Comparison of ENCODE assay signal across 12 mouse cellular contexts in the genomic region with DNA sequence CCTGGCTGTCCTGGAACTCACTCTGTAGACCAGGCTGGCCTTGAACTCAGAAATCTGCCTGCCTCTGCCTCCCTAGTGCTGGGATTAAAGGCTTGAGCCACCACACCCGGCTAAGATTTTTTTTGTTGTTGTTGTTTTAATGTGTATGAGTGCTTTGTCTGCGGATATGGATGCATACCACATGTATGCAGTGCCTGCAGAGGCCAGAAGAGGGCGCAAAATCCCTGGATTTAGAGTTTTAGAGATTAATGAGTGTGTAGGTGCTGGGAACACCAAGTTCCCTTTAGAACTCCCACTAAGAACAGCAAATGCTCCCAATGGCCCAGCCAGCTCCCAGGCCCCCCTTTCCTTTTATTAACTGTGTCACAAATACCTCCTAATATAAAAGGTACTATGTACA. TPM values are rescaled to one million over a fixed set of nuclear protein-coding genes. Genes with fewer than 3 reads are reported as not detected.
A peak's percentile ranks its signal among the peaks of the same experiment; 100 is the strongest.
DNase-seq lines count a peak whose midpoint lies in the region; ATAC-seq and TF ChIP-seq lines count a peak whose summit lies in the region.
"Had no signal": no experiment of that assay in that cellular context is flagged by ENCODE, and none has a peak within 500 bp of the region (broad histone marks: within the 10 kb centered on the region; RNA-seq: fewer than 3 reads in every experiment).

No protein-coding gene starts in this region.

- H3K9ac ChIP-seq in forebrain, embryonic 11.5 days (ENCODE audit: low read length), result no peak overlapping the region
- H3K9ac ChIP-seq in lung, embryonic 14.5 days, result no peak overlapping the region
- H3K9ac ChIP-seq: heart, embryonic 12.5 days; liver, embryonic 13.5 days had no signal

- DNase-seq in forebrain, embryonic 11.5 days (ENCODE audit: low spot score), result peak; percentile 60
- DNase-seq in forebrain, embryonic 10.5 days (ENCODE audit: extremely low spot score, low spot score), result no peak
- DNase-seq in lung, embryonic 14.5 days, result peak; percentile 44
- no peak for DNase-seq in lung, postnatal 10 days
- peak; percentile 82 for DNase-seq in R1 (ENCODE audit: low read depth, low spot score)
- DNase-seq in splenic B cell, adult 2 months (ENCODE audit: low read depth, low spot score), result peak; percentile 49
- no peak for DNase-seq in ovary, postnatal 10 days (ENCODE audit: low spot score)
- DNase-seq in heart, adult 8-10 months (ENCODE audit: low spot score), result no peak
- DNase-seq: kidney, postnatal 10 days; liver, embryonic 13.5 days had no signal

- H3K4me3 ChIP-seq in forebrain, embryonic 11.5 days (ENCODE audit: low read depth, low read length), result no peak overlapping the region
- H3K4me3 ChIP-seq in forebrain, embryonic 10.5 days, result no peak overlapping the region
- H3K4me3 ChIP-seq in lung, embryonic 14.5 days (ENCODE audit: low read depth, low read length), result no peak overlapping the region
- H3K4me3 ChIP-seq: heart, embryonic 12.5 days; liver, embryonic 13.5 days; myocyte had no signal

- peak; percentile 56 for TF ChIP-seq CTCF in lung, embryonic 14.5 days (IDR thresholded peaks at IDR 0.05; ENCODE audit: low read depth)

- WGBS in forebrain, embryonic 11.5 days, result 55% methylated on average over 3 of the region's 3 CpGs
- WGBS in forebrain, embryonic 10.5 days, result 62% methylated on average over 3 of the region's 3 CpGs
- WGBS in lung, embryonic 14.5 days, result 56% methylated on average over 3 of the region's 3 CpGs

- no peak overlapping the region for H3K4me2 ChIP-seq in forebrain, embryonic 11.5 days (ENCODE audit: low read depth, low read length, severe bottlenecking)
- H3K4me2 ChIP-seq in lung, embryonic 14.5 days, result no peak overlapping the region
- H3K4me2 ChIP-seq: heart, embryonic 12.5 days; liver, embryonic 13.5 days had no signal

- H3K27me3 ChIP-seq in forebrain, embryonic 11.5 days (ENCODE audit: control insufficient read depth, insufficient read depth, low read length), result no peaks in the 10 kb centered on the region
- peaks cover 73% of the 10 kb centered on the region for H3K27me3 ChIP-seq in forebrain, embryonic 10.5 days (ENCODE audit: poor library complexity, severe bottlenecking)
- no peaks in the 10 kb centered on the region for H3K27me3 ChIP-seq in lung, embryonic 14.5 days (ENCODE audit: insufficient read depth, low read length)
- H3K27me3 ChIP-seq in splenic B cell, adult 2 months (ENCODE audit: control insufficient read depth, insufficient read depth, low read length, poor library complexity, severe bottlenecking), result no peaks in the 10 kb centered on the region

- ATAC-seq in forebrain, embryonic 11.5 days (replicated peaks; ENCODE audit: low FRiP score), result no peak
- ATAC-seq in lung, embryonic 14.5 days (ENCODE audit: insufficient read depth), result no peak

- peaks cover 4% of the 10 kb centered on the region for H3K4me1 ChIP-seq in forebrain, embryonic 11.5 days (replicated peaks; ENCODE audit: control insufficient read depth, insufficient read depth, low read length)
- H3K4me1 ChIP-seq in forebrain, embryonic 10.5 days, result peaks cover 41% of the 10 kb centered on the region
- H3K4me1 ChIP-seq in lung, embryonic 14.5 days (ENCODE audit: insufficient read depth), result peaks cover 14% of the 10 kb centered on the region; the same call in 1 of the 2 replicates
- H3K4me1 ChIP-seq: liver, embryonic 13.5 days had no signal

- H3K27ac ChIP-seq in forebrain, embryonic 11.5 days (ENCODE audit: low read depth, low read length), result no peak overlapping the region
- no peak overlapping the region for H3K27ac ChIP-seq in forebrain, embryonic 10.5 days
- no peak overlapping the region for H3K27ac ChIP-seq in lung, embryonic 14.5 days (ENCODE audit: low read depth)
- H3K27ac ChIP-seq: liver, embryonic 13.5 days had no signal

- no peaks in the 10 kb centered on the region for H3K36me3 ChIP-seq in forebrain, embryonic 11.5 days (ENCODE audit: control insufficient read depth, insufficient read depth, low read length)
- H3K36me3 ChIP-seq in forebrain, embryonic 10.5 days (replicated peaks), result no peaks in the 10 kb centered on the region
- H3K36me3 ChIP-seq in lung, embryonic 14.5 days (ENCODE audit: insufficient read depth), result no peaks in the 10 kb centered on the region
- H3K36me3 ChIP-seq in splenic B cell, adult 2 months (ENCODE audit: control insufficient read depth, insufficient read depth, low read length, poor library complexity, severe bottlenecking), result no peaks in the 10 kb centered on the region
- H3K36me3 ChIP-seq: heart, embryonic 12.5 days; liver, embryonic 13.5 days had no signal

- H3K9me3 ChIP-seq in forebrain, embryonic 11.5 days (ENCODE audit: control insufficient read depth, low read length), result no peaks in the 10 kb centered on the region
- H3K9me3 ChIP-seq in forebrain, embryonic 10.5 days, result peaks cover 5% of the 10 kb centered on the region; the same call in 1 of the 2 replicates
- no peaks in the 10 kb centered on the region for H3K9me3 ChIP-seq in lung, embryonic 14.5 days (ENCODE audit: low read depth, low read length)
- H3K9me3 ChIP-seq: heart, embryonic 12.5 days; liver, embryonic 13.5 days had no signal

RNA-seq across cellular contexts. Expression of a gene that starts 25.4 kb away (rescaled TPM):
- 8.1 and 12.1 TPM in 2 replicates for polyA plus RNA-seq in forebrain, embryonic 11.5 days (2014; fragmentation: Nextera tagmentation; extraction: Ambion mirVana)
- 4.1 and 4.2 TPM in 2 replicates for polyA plus RNA-seq in forebrain, embryonic 10.5 days (2016; fragmentation: Nextera tagmentation; extraction: Ambion mirVana)
- polyA plus RNA-seq in lung, embryonic 14.5 days (2014; fragmentation: Nextera tagmentation; extraction: Ambion mirVana), result 1.9 and 3.1 TPM in 2 replicates
- not detected for total RNA-seq in heart, adult 8-10 months (2022)
- polyA plus RNA-seq: heart, embryonic 12.5 days; liver, embryonic 13.5 days had no signal

RNA-seq across cellular contexts. Expression of a gene that starts 25.4 kb away (rescaled TPM):
- 4.7 and 5.6 TPM in 2 replicates for polyA plus RNA-seq in forebrain, embryonic 11.5 days (2014; fragmentation: Nextera tagmentation; extraction: Ambion mirVana)
- polyA plus RNA-seq in forebrain, embryonic 10.5 days (2016; fragmentation: Nextera tagmentation; extraction: Ambion mirVana), result 1.8 and 3.3 TPM in 2 replicates
- 0.78 and 1.0 TPM in 2 replicates for polyA plus RNA-seq in lung, embryonic 14.5 days (2014; fragmentation: Nextera tagmentation; extraction: Ambion mirVana)
- total RNA-seq in heart, adult 8-10 months (2022), result under 1 TPM in 1 of 4 experiments, not detected in 3; 0.09 TPM
- polyA plus RNA-seq: heart, embryonic 12.5 days; liver, embryonic 13.5 days had no signal

RNA-seq across cellular contexts. Expression of a gene that starts 26.4 kb away (rescaled TPM):
- 0.35 and 0.96 TPM in 2 replicates for polyA plus RNA-seq in forebrain, embryonic 11.5 days (2014; fragmentation: Nextera tagmentation; extraction: Ambion mirVana)
- polyA plus RNA-seq in forebrain, embryonic 10.5 days (2016; fragmentation: Nextera tagmentation; extraction: Ambion mirVana), result 1.4 and 1.5 TPM in 2 replicates
- 7.3 and 8.0 TPM in 2 replicates for polyA plus RNA-seq in lung, embryonic 14.5 days (2014; fragmentation: Nextera tagmentation; extraction: Ambion mirVana)
- 10 to 100 TPM; 16.9 to 21.5 (median 18.3) TPM for total RNA-seq in heart, adult 8-10 months (2022)

Comparison
In these comparisons a context has a peak if more than half of its experiments do, and no peak if none do; other contexts are left out.
1. DNase-seq: peak in forebrain, embryonic 11.5 days (single experiment), lung, embryonic 14.5 days (single experiment), R1 (single experiment) and splenic B cell, adult 2 months (single experiment); none in forebrain, embryonic 10.5 days (single experiment), lung, postnatal 10 days (single experiment), ovary, postnatal 10 days (single experiment) and heart, adult 8-10 months (single experiment).